Mouse (Mus musculus) midbrain, embryonic 13.5 days (tissue): ENCODE measurements around the gene Sh2d1b2. TPM values are rescaled to one million over a fixed set of nuclear protein-coding genes. Genes with fewer than 3 reads are reported as not detected.

ENCODE experiments used
- ATAC-seq: fragments of 200-750 bp; cut with Nextera tagmentation; 2 replicates; pipeline ENCODE4 v1.8.0; 2017; ENCODE audit warnings: mild to moderate bottlenecking, moderate TSS enrichment, moderate library complexity
- H3K27ac ChIP-seq: fragments of 300-500 bp; sonication (generic); 2 replicates; pipeline ENCODE4 v1.5.1; 2015; ENCODE audit warnings: inconsistent platforms, mild to moderate bottlenecking, moderate library complexity
- H3K27me3 ChIP-seq: fragments of 300-500 bp; sonication (generic); 2 replicates; pipeline ENCODE4 v1.6.1; 2015; ENCODE audit warnings: mild to moderate bottlenecking, inconsistent platforms
- H3K36me3 ChIP-seq: fragments of 300-500 bp; sonication (generic); 2 replicates; pipeline ENCODE4 v1.6.1; 2015; ENCODE audit warnings: mild to moderate bottlenecking, inconsistent platforms
- H3K4me1 ChIP-seq: fragments of 300-500 bp; sonication (generic); replicated peaks from 2 replicates; pipeline ENCODE4 v1.6.1; 2015; ENCODE audit warnings: inconsistent platforms
- H3K4me2 ChIP-seq: fragments of 300-500 bp; sonication (generic); replicated peaks from 2 replicates; pipeline ENCODE4 v1.6.1; 2015; ENCODE audit warnings: moderate library complexity, mild to moderate bottlenecking, inconsistent platforms
- H3K4me3 ChIP-seq: fragments of 300-500 bp; sonication (generic); replicated peaks from 2 replicates; pipeline ENCODE4 v1.5.1; 2015; ENCODE audit warnings: mild to moderate bottlenecking, inconsistent platforms
- H3K9ac ChIP-seq: fragments of 300-500 bp; sonication (generic); replicated peaks from 2 replicates; pipeline ENCODE4 v1.6.1; 2015; ENCODE audit warnings: mild to moderate bottlenecking, inconsistent platforms
- H3K9me3 ChIP-seq: fragments of 300-500 bp; sonication (generic); 2 replicates; pipeline ENCODE4 v1.6.1; 2016; ENCODE audit warnings: mild to moderate bottlenecking, inconsistent platforms
- WGBS: fragments of 180-500 bp; shearing (Covaris S2); methylation state at CpG from one replicate; pipeline ENCODE4 v1.1.7; 2015; 5-methylcytosine and 5-hydroxymethylcytosine counted together
- polyA plus RNA-seq: library from polyadenylated mRNA; unstranded; fragments of >200 nt; fragmentation: Nextera tagmentation; extraction: Ambion mirVana; gene quantifications from 2 replicates; pipeline ENCODE4 v1.2.1, GENCODE M21; 2015

Gene Sh2d1b2
- polyA plus RNA-seq, 1 experiment from 2014 or later = not detected

DNA sequence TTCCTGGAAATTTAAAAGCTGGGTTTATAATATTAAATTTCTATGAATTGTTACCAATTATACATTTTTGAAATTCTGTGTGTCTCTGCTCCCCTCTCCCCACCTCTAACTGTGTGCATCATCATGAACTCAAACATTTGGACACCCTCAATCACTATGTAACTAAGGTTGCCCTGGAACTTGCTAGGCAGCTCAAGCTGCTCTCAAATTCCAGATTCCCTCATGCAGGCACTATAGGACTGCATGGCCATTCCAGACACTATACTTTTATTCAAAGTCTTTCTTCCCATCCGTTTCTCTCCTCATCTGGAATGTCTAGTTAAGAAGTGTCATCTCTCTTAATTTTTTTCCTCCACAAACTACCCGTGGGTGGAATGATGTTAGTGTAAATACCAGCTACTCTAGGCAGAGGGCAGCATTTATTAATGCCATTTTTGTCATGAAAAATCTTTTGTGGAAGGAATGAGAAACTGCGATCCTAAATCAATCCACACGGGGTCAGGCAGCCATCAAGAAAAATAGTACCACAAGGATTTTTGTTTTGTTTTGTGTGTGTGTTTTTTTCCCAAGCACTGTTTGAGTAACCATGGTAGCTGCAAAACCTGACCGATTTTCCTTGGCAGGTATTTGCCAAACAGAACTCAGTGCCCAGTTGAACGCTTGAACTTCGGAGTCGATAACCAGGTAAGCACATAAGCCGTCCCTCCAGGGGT, 59.8 kb downstream of the Sh2d1b2 start:
- H3K27me3 ChIP-seq = no peaks in the 10 kb centered on the region
- peak; percentile 68 for ATAC-seq

GRCm38 (mm10) chr1:170293257-170293656, 60.7 kb downstream of the Sh2d1b2 start:
- ATAC-seq = no peak
- 64% methylated on average over 5 of the region's 5 CpGs for WGBS
- H3K4me3 ChIP-seq = no peak overlapping the region
- no peaks in the 10 kb centered on the region for H3K36me3 ChIP-seq
- no peak overlapping the region for H3K4me2 ChIP-seq
- no peak overlapping the region for H3K9ac ChIP-seq
- no peaks in the 10 kb centered on the region for H3K27me3 ChIP-seq
- peaks cover 7% of the 10 kb centered on the region; the same call in 1 of the 2 replicates for H3K4me1 ChIP-seq
- no peaks in the 10 kb centered on the region for H3K9me3 ChIP-seq
- H3K27ac ChIP-seq = no peak overlapping the region

More for the DNA sequence above, 59.8 kb downstream of the Sh2d1b2 start:
- Histone ChIP-seq H3K4me3 (no peak overlapping the region), H3K9ac (no peak overlapping the region), H3K36me3 (no peaks in the 10 kb centered on the region), H3K9me3 (no peaks in the 10 kb centered on the region), H3K4me1 (peaks cover 7% of the 10 kb centered on the region; the same call in 1 of the 2 replicates), H3K27ac (no peak overlapping the region), H3K4me2 (0 out of 2 replicates have a peak overlapping the region, but pooled peaks have one; percentile 17)
- 33% methylated on average over 9 of the region's 9 CpGs for WGBS

- Histone ChIP-seq H3K4me1 (peaks cover 7% of the 10 kb centered on the region; the same call in 1 of the 2 replicates), H3K36me3 (no peaks in the 10 kb centered on the region), H3K4me2 (no peak overlapping the region), H3K27ac (no peak overlapping the region), H3K9me3 (no peaks in the 10 kb centered on the region), H3K27me3 (no peaks in the 10 kb centered on the region), H3K4me3 (no peak overlapping the region), H3K9ac (no peak overlapping the region)
- ATAC-seq = no peak
- WGBS = 54% methylated on average over 15 of the region's 15 CpGs
Observed at GRCm38 (mm10) chr1:170294786-170295570, 62.4 kb downstream of the Sh2d1b2 start.

DNA sequence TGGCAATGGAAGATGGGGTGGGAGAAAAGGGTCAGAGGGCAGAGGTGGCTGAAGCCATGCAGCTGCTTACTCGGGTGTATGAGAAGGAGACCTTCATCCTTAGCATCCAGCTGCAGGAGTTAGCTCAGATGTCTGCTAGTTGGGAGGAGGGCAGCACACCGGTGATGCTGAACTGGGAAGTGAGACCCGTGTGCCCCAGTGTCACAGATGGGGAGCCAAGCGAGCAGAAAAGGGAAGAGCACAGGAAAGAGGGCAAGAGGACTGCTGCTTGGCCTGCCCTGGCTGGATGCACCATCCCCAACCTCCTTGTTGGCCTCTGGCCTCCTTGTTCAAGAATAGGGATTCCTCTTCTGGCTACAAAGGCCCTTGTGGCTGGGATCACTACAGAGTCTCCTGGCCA, 66.9 kb downstream of the Sh2d1b2 start:
- ATAC-seq = no peak
- WGBS = 83% methylated on average over 4 of the region's 4 CpGs
- H3K27me3 ChIP-seq = no peaks in the 10 kb centered on the region

GRCm38 (mm10) chr1:170301686-170302085, 69.1 kb downstream of the Sh2d1b2 start:
- H3K27ac ChIP-seq = no peak overlapping the region
- no peak overlapping the region for H3K4me3 ChIP-seq
- H3K27me3 ChIP-seq = no peaks in the 10 kb centered on the region
- no peak overlapping the region for H3K9ac ChIP-seq
- no peak for ATAC-seq
- no peak overlapping the region for H3K4me2 ChIP-seq
- no peaks in the 10 kb centered on the region; the same call in 1 of the 2 replicates for H3K36me3 ChIP-seq
- H3K4me1 ChIP-seq = no peaks in the 10 kb centered on the region
- H3K9me3 ChIP-seq = no peaks in the 10 kb centered on the region
- WGBS = 94% methylated on average over 9 of the region's 9 CpGs

More for the DNA sequence above, 66.9 kb downstream of the Sh2d1b2 start:
- Histone ChIP-seq H3K9ac (no peak overlapping the region), H3K4me3 (no peak overlapping the region), H3K27ac (no peak overlapping the region), H3K4me2 (no peak overlapping the region), H3K36me3 (no peaks in the 10 kb centered on the region; the same call in 1 of the 2 replicates), H3K4me1 (peaks cover 5% of the 10 kb centered on the region; the same call in 1 of the 2 replicates), H3K9me3 (no peaks in the 10 kb centered on the region)

DNA sequence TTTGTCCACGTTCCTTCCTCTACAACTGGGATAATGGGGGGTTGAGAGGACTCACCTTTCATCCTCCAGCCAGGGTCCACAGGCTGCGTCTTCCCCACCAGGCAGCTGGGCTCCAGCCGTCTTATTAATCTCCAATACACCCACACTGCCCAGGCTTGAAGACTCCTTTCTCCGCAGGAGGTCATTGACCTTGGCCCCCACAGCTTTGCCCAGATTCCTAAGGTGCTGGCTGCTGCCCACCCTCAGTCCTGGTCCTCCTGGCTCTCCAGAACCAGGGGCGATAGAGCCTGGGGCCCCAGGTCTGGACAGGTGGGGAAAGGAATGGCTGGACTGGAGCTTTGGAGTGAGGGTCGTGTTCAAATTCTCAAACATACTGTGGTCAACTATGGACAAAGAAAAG, 69.9 kb downstream of the Sh2d1b2 start:
- Histone ChIP-seq H3K9me3 (no peaks in the 10 kb centered on the region), H3K4me3 (no peak overlapping the region), H3K27me3 (no peaks in the 10 kb centered on the region), H3K4me2 (no peak overlapping the region), H3K9ac (no peak overlapping the region), H3K4me1 (no peaks in the 10 kb centered on the region), H3K36me3 (no peaks in the 10 kb centered on the region; the same call in 1 of the 2 replicates), H3K27ac (no peak overlapping the region)
- no peak for ATAC-seq
- 75% methylated on average over 6 of the region's 6 CpGs for WGBS

DNA sequence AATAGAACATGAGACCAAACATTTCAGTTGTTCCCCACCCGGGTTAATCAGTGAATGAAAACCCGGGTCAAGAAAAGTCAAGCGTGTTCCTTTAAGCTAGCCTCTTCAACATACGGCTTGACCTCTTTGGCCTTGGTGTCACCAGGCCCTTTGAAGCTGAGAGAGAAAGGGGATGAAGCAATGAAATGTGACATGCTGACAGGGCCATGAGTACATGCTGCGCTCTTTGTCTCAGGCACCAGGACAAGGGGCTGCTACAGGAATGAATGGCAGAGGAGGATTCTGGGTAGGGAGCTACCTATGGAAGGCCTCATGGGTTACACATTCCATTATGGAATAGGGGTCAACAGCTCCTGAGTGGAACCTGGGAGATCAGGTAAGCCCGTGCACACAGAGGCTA, 70.6 kb downstream of the Sh2d1b2 start:
- H3K27ac ChIP-seq = no peak overlapping the region
- H3K9me3 ChIP-seq = no peaks in the 10 kb centered on the region
- H3K4me1 ChIP-seq = no peaks in the 10 kb centered on the region
- H3K9ac ChIP-seq = no peak overlapping the region
- no peak for ATAC-seq
- no peaks in the 10 kb centered on the region; the same call in 1 of the 2 replicates for H3K36me3 ChIP-seq
- 47% methylated on average over 6 of the region's 6 CpGs for whole genome bisulfite sequencing
- H3K4me2 ChIP-seq = no peak overlapping the region
- H3K27me3 ChIP-seq = no peaks in the 10 kb centered on the region
- no peak overlapping the region for H3K4me3 ChIP-seq

Other genes starting within 250 kb of the Sh2d1b2 start
- gene Ddr2, start 122.0 kb upstream of the Sh2d1b2 start, polyA plus RNA-seq = 7.4 and 8.4 TPM in 2 replicates
- 57.9 and 59.3 TPM in 2 replicates for gene Uap1, start 57.8 kb upstream of the Sh2d1b2 start, polyA plus RNA-seq
- 7.6 and 8.3 TPM in 2 replicates for gene Uhmk1, start 17.4 kb upstream of the Sh2d1b2 start, polyA plus RNA-seq
- gene Sh2d1b1, start 44.6 kb downstream of the Sh2d1b2 start, polyA plus RNA-seq = not detected in 2 replicates
- gene Gm7694, start 73.6 kb downstream of the Sh2d1b2 start, polyA plus RNA-seq = 1.2 and 2.5 TPM in 2 replicates
- 1.1 and 1.4 TPM in 2 replicates for gene Spata46, start 76.1 kb downstream of the Sh2d1b2 start, polyA plus RNA-seq